Mouse (Mus musculus) kidney, postnatal 0 days (tissue): ENCODE measurements around the gene Fancc. TPM values are rescaled to one million over a fixed set of nuclear protein-coding genes. Genes with fewer than 3 reads are reported as not detected.

ENCODE experiments used
- ATAC-seq: fragments of 200-750 bp; cut with Nextera tagmentation; replicated peaks from 2 replicates; pipeline ENCODE4 v1.8.0; 2017; ENCODE audit warnings: low read depth, moderate number of reproducible peaks, moderate TSS enrichment, moderate library complexity; ENCODE audit not compliant: low FRiP score
- DNase-seq: peaks from one replicate; pipeline ENCODE4 v3.0.0-alpha.2; 2016; ENCODE audit warnings: low spot score
- H3K27ac ChIP-seq: fragments of 300-500 bp; sonication (generic); 2 replicates; pipeline ENCODE4 v1.5.1; 2014; ENCODE audit warnings: mild to moderate bottlenecking
- H3K27me3 ChIP-seq: fragments of 300-500 bp; sonication (generic); 2 replicates; pipeline ENCODE4 v1.6.1; 2014; ENCODE audit warnings: low read length, mixed read lengths; ENCODE audit not compliant: insufficient read depth
- H3K36me3 ChIP-seq: fragments of 300-500 bp; sonication (generic); 2 replicates; pipeline ENCODE4 v1.6.1; 2014; ENCODE audit warnings: low read length, mixed read lengths; ENCODE audit not compliant: insufficient read depth
- H3K4me1 ChIP-seq: fragments of 300-500 bp; sonication (generic); replicated peaks from 2 replicates; pipeline ENCODE4 v1.6.1; 2014; ENCODE audit warnings: antibody characterized with exemption, low read length, mixed read lengths; ENCODE audit not compliant: insufficient read depth
- H3K4me2 ChIP-seq: fragments of 300-500 bp; sonication (generic); 2 replicates; pipeline ENCODE4 v1.6.1; 2014; ENCODE audit warnings: mild to moderate bottlenecking, low read length, moderate library complexity, mixed read lengths
- H3K4me3 ChIP-seq: fragments of 300-500 bp; sonication (generic); replicated peaks from 2 replicates; pipeline ENCODE4 v1.5.1; 2014; ENCODE audit warnings: low read depth, low read length
- H3K9ac ChIP-seq: fragments of 300-500 bp; sonication (generic); 2 replicates; pipeline ENCODE4 v1.6.1; 2014; ENCODE audit warnings: low read depth, low read length
- H3K9me3 ChIP-seq: fragments of 300-500 bp; sonication (generic); replicated peaks from 2 replicates; pipeline ENCODE4 v1.6.1; 2016; ENCODE audit warnings: low read length, inconsistent platforms, mixed read lengths
- CTCF ChIP-seq: IDR thresholded peaks from 2 replicates; pipeline ENCODE4 v1.5.1; 2016; ENCODE audit warnings: antibody characterized with exemption, low read depth, mild to moderate bottlenecking, moderate library complexity
- WGBS: fragments of 180-500 bp; shearing (Covaris S2); extraction: QIAGEN DNeasy Blood & Tissue Kit; methylation state at CpG from one replicate; pipeline ENCODE4 v1.1.7; 2014; 5-methylcytosine and 5-hydroxymethylcytosine counted together
- polyA plus RNA-seq: library from polyadenylated mRNA; unstranded; fragments of >200 nt; fragmentation: Nextera tagmentation; extraction: Ambion mirVana; gene quantifications from 2 replicates; pipeline ENCODE4 v1.2.1, GENCODE M21; 2015

Gene Fancc
- polyA plus RNA-seq = 16.2 and 16.7 TPM in 2 replicates

DNA sequence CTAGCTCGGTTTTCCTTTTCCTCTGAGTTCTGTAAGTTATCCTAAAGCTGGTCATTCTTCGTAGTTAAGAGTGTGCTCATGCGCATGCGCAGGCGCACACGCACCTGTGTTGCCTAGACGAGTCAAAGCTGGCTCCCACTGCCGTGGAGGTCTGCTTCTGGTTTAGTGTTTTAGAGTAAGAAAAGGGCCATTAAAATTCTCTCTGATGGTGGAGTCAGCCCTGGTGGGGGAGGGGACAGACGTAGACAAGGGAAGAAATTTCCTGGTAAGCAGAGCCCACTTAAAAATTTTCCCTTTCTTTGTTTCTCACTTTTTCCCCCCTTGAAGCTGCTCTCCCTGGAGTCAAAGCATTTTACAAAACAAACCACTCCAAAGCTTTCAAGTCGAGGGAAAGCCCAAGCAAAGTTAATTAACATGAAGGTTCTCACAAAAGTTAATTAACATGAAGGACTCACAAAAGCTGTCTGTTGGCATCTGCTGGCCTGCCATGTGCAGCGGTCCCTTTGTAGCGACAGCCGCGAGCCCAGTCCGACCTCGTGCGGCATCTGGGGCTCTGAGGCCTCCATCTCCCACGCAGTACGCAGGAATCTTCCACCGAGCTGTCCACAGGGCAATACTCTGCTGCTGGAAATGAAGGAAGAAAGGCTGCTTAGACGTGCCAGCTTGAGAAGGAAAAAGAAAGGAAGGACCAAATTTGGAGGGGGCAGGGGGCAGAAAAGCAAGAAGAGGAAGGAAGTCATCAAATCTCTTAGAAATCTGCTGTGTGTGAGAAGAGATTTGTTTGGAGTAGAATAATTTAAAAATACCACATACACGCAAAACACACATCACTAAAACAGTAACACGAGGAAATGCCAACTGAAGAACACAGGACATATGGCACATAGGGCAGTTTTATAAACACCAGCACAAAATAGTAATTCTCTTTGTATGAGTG, at the start of gene Fancc:
TSS of gene Fancc (minus strand) at position 633 of the 937 bp plus-strand sequence.
- DNase-seq = peak; percentile 56
- peak; percentile 57; the same call in 1 of the 2 replicates for ATAC-seq
- H3K4me3 ChIP-seq = 0 out of 2 replicates have a peak within 1 kb of the TSS, but pooled peaks have one; percentile 7
- 0 out of 2 replicates have a peak, but pooled peaks cover 9% of the 10 kb centered on the region for H3K4me1 ChIP-seq
- no peaks in the 10 kb centered on the region for H3K36me3 ChIP-seq
- TF ChIP-seq CTCF = no peak
- H3K27me3 ChIP-seq = no peaks in the 10 kb centered on the region
- 0 out of 2 replicates have a peak within 1 kb of the TSS, but pooled peaks have one; percentile 40 for H3K9ac ChIP-seq
- H3K9me3 ChIP-seq = no peaks in the 10 kb centered on the region
- 20% methylated on average over 23 of the region's 23 CpGs for WGBS
- peak within 1 kb of the TSS; percentile 45 for H3K4me2 ChIP-seq
- peak within 1 kb of the TSS; percentile 9; the same call in 1 of the 2 replicates for H3K27ac ChIP-seq

DNA sequence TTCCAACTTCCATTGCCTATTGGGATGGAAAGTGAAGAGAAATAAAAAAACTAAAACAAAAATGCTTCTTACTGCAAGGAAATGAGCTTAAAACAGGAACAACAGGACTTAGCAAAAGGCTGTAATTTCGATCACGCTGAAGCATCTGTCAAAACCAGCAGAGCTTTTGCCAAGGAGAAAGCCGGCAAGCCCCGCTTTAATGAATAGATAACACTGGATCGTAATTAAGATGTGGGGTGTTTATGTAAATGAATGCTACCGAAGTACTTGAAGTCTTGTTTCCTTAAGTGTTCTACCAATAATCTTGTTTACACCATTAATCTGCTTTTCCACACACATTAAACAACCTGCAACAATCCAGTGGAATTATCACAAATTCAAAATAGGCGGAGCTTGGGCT, 48.2 kb upstream of the Fancc start:
- no peaks in the 10 kb centered on the region for H3K9me3 ChIP-seq
- no peak overlapping the region for H3K27ac ChIP-seq
- H3K27me3 ChIP-seq = no peaks in the 10 kb centered on the region
- no peak overlapping the region for H3K4me3 ChIP-seq
- no peak for DNase-seq
- H3K9ac ChIP-seq = no peak overlapping the region
- no peak for TF ChIP-seq CTCF
- H3K4me1 ChIP-seq = peaks cover 9% of the 10 kb centered on the region; the same call in 1 of the 2 replicates
- ATAC-seq = no peak
- WGBS = 61% methylated on average over 7 of the region's 7 CpGs
- peaks cover 28% of the 10 kb centered on the region for H3K36me3 ChIP-seq
- 0 out of 2 replicates have a peak overlapping the region, but pooled peaks have one; percentile 18 for H3K4me2 ChIP-seq

DNA sequence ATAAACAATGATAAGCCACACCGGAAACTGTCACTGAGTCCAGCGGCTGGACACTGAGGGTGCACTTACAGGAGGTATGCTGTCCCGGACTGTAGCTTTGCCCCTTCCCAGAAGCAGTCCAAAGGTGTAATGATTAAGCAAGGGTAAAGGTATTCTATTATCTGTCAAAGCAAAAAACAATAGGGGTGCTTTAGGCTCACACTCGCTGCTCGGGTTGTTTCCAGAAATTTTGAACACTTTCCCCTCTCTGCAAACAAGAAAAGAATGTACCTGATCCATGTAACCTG, 47.8 kb upstream of the Fancc start:
- Histone ChIP-seq H3K4me2 (peak overlapping the region; percentile 18; the same call in 1 of the 2 replicates), H3K27me3 (no peaks in the 10 kb centered on the region), H3K36me3 (peaks cover 30% of the 10 kb centered on the region), H3K27ac (no peak overlapping the region), H3K4me3 (no peak overlapping the region), H3K9ac (no peak overlapping the region), H3K9me3 (no peaks in the 10 kb centered on the region), H3K4me1 (peaks cover 9% of the 10 kb centered on the region; the same call in 1 of the 2 replicates)
- DNase-seq = no peak
- no peak for TF ChIP-seq CTCF
- WGBS = 42% methylated on average over 5 of the region's 5 CpGs
- no peak for ATAC-seq

DNA sequence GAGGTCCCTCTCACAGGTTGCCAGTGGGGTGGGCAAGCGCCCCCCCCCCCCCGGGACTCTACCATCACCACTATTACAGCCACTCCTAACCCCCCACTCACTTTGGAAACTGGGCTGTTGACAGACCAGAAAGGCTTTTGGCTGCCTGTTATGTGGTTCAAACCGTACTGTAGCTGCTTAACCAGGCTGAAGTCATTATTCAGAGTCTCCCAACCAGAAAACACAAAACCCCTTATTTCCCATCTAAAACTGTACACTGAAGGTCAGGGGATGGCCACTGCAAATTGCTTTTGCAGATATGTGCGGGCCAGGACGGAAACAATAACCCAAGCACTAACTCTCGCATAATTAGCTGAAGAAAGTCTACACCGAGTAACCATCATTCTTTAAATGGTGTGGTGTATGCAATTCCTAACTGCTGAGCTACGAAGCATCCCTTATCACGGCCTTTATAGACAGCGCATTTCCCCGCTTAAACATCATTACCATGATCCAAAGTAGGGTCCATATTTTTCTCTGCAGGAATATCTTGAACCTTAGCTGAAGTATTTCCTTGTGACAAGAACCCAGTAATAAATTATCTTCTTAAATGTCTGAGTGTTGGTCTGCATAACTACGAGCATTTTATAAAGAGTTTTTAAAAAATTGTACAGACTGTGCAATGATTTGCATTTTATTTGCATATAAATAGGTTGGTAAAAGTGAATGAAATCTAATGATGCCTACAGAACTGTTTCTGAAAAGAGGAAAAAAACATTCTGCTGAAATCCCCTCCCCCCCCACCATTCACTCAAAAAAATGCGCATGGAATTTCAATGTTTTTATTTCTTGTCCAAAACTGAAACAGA, 47.3 kb upstream of the Fancc start:
- H3K36me3 ChIP-seq = peaks cover 35% of the 10 kb centered on the region
- no peak for TF ChIP-seq CTCF
- DNase-seq = no peak

DNA sequence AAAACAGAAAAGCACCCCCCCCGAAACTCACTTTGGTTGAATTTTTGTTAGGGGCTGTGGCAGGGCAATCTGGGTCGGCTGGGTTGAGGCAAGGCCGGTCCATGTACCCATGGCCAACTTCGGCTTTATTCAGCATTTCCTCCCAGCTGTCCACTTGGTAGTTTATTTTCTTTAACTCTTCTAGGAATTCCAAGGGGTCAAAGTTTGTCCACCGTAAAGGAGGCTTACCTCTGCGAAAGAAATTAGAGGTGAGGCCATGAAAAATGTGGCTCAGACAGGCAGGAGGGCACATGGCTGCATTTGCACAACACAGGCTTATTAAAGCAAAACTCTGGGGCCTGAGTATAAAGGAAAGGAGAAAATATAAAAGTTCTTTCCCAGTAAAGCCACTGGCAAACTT, 46.4 kb upstream of the Fancc start:
- WGBS = 36% methylated on average over 6 of the region's 6 CpGs
- H3K27ac ChIP-seq = 0 out of 2 replicates have a peak overlapping the region, but pooled peaks have one; percentile 3
- no peaks in the 10 kb centered on the region for H3K27me3 ChIP-seq
- H3K9me3 ChIP-seq = no peaks in the 10 kb centered on the region
- H3K36me3 ChIP-seq = peaks cover 44% of the 10 kb centered on the region
- no peak for TF ChIP-seq CTCF
- no peak overlapping the region for H3K9ac ChIP-seq
- no peak for ATAC-seq
- H3K4me2 ChIP-seq = no peak overlapping the region
- H3K4me3 ChIP-seq = no peak overlapping the region
- no peak for DNase-seq
- 0 out of 2 replicates have a peak, but pooled peaks cover 4% of the 10 kb centered on the region for H3K4me1 ChIP-seq

More for the DNA sequence above, 47.3 kb upstream of the Fancc start:
- H3K9ac ChIP-seq = no peak overlapping the region
- ATAC-seq = no peak
- peak overlapping the region; percentile 18; the same call in 1 of the 2 replicates for H3K4me2 ChIP-seq
- no peaks in the 10 kb centered on the region for H3K27me3 ChIP-seq
- WGBS = 62% methylated on average over 13 of the region's 13 CpGs
- no peaks in the 10 kb centered on the region for H3K9me3 ChIP-seq
- peaks cover 9% of the 10 kb centered on the region; the same call in 1 of the 2 replicates for H3K4me1 ChIP-seq
- no peak overlapping the region for H3K27ac ChIP-seq
- H3K4me3 ChIP-seq = no peak overlapping the region

DNA sequence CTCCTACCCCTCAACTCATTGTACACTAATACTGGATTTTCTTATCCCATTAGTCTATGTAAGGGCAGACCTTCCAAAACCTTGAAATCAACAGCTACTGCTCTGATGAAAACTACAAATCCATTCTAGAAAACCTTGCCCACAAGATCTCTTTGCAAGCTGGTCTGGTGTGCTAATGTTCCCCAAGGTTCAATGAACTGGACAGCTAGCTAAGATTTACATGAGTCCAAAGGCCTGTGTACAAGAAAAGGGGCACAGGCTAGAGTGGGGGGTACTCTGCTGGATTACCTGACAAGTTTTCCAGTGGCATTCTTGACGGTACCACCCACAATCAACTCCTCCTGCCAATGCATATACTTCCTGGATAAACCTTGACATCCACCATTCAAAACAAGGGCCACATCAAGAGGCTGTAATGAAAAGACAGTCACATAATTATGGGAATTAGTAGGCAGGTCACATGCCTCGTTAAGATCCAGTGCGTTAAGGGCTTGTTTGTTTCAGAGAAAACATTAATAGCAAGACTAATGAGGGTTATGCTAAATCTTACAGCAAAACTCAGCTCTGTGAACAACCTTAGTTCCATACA, 45.8 kb upstream of the Fancc start:
- no peak overlapping the region for H3K4me3 ChIP-seq
- ATAC-seq (0 out of 2 replicates have a peak, but pooled peaks have one; percentile 26), DNase-seq (no peak)
- no peak for TF ChIP-seq CTCF
- peak overlapping the region; percentile 3; the same call in 1 of the 2 replicates for H3K27ac ChIP-seq
- H3K9me3 ChIP-seq = no peaks in the 10 kb centered on the region
- H3K27me3 ChIP-seq = no peaks in the 10 kb centered on the region
- no peak overlapping the region for H3K4me2 ChIP-seq
- 75% methylated on average over 3 of the region's 3 CpGs for WGBS
- H3K4me1 ChIP-seq = 0 out of 2 replicates have a peak, but pooled peaks cover 4% of the 10 kb centered on the region
- no peak overlapping the region for H3K9ac ChIP-seq
- H3K36me3 ChIP-seq = peaks cover 50% of the 10 kb centered on the region
